Mouse (Mus musculus): Measurements from ENCODE around the gene Tns1.
"Not testable (repeated sequence)": the region's sequence is repeated elsewhere in the genome, so short reads cannot be mapped to it uniquely, and the experiment has no call there.

Tns1 gene

DNA sequence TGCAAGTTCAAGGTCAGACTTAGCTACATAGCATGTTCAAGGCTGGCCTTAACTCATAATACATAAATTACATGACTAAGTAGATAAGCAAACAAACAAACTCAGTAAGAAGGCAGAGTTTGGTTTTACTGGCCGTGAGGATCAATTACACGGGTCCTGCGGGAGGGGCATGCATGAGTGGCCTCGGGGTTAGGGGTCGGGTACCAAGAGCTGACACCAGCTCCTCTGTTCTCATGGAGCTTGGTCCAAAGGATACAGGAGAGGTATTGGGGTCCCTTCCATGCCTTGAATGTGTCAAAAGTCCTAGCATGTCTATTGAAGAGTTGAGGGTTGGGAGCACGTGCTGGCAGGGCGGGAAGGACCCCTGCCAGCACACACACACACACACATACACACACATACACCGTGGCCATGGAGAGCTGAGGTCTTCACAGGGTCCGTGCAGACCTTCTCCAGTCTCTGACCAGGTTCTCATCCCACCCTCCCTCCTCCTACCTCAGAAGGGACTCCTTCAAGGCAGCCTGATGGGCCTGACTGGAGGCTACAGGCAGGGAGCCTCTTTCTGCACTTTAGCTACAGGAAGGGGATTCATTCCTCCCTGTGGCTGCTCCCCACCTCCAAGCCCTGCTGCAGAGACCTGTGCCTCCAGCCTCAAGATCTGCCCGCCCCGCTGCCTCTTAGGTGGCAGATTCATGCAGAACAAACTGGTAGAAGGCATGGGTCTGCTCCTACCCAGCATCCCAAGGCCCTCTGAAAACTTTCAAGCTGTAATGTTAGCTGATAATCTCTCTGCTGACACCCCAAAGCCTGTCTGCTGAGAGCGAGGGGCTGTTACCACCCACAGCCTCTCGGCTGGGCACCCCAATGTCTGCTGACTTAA is 215.9 kb downstream of the Tns1 start:
- peak; percentile 24 for DNase-seq

DNA sequence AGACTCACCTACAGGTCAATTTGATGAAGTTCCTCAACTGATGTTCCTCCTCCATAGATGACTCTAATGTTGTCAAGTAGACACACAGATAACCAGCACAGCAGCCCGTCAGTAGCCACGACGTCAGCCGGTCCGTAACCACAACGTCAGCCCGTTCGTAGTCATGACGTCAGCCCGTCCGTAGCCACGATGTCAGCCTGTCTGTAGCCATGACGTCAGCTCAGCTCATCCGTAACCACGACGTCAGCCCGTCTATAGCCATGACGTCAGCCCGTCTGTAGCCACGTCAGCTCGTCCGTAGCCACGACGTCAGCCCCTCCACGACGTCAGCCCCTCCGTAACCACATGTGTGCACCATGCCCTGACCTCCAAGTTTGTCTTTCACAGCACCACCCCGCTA is 217.1 kb downstream of the Tns1 start:
- no peak for DNase-seq

DNA sequence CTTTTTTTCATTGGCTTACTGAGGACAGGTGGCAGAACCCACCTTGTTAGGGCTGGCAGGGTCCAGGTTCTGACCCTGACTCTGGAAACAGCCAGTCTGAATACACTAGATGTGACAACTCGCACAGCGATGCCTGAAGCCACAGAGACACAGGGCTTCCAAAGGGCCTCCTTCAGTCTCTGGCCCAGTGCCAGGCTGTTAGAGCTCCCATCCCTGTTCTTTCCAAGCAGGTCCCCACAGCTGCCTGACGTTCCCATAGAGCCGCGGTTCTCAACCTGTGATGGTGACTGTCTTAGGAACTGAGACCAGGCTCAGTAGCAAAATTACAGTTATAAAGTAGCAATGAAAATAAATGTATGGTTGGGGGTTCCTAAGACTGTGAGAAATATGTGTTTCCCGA is 217.9 kb downstream of the Tns1 start:
- no peak for DNase-seq

DNA sequence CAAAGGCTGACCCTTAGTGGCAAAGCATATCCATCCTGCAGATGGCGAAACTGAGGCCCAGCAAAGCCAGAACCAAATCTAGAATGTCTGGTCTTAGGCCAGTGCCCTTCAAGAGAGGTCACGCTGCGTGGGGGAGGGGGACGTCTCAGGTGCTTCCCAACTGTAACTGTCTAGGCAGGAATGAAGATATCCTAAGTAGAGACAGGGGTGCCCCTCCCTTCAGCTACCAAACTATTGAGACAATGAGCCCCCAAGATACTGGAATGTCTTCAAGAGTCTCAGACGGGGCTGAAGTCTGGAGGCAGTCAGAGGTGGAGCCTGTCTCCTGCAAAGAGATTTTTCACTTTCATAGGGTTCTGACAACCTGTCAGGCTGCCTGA is 218.4 kb downstream of the Tns1 start:
- no peak for DNase-seq

DNA sequence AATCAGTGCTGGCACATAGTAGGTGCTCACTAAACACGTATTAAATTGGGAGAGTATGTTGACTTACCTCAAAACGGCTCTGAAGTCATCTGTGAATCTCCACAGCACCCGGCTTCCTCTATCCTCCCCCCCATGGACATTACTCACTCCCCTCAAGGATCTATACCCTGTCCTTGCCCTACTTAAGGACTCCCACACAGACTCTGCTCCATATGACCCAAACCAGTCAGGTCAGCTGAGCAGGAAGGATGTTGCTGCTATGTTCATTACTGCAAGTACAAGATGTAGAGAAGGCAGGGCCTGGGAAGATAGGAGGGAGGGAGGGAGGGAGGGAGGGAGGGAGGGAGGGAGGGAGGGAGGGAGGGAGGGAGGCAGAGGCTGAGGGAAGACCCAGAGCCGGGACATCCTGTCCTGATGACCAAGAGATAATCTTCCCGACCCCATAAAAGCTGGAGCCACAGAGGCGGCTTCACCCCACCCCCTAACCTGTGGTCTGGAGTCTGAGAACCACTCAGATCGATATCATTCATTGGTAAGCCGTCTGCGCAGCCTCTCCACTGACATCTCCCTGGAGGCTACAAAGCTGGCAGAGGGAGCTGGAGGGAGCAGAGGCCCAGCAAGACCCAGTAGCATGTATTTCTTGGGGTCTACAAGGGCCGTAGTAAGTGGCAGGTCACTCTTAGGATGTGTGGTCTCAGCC is 219.0 kb downstream of the Tns1 start:
- DNase-seq, result no peak

DNA sequence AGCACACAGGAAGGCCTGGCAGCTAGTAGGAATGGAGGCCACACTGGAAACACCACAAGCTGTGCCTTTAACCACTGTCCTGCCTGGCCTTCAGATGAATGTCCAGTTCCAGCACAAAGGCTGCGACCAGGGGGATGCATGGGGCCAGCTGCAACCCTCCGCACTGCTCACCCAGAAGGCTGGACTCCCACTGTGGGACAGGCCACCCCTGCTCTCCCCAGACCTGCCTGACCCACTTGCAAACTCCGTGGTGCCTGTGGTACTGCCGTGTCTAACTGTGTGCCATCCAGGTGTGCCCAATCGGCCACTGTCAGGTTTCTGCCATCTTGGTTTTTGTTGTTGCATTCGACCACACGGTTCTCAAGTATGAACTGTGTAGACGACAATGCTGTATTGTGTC is 219.6 kb downstream of the Tns1 start:
- no peak for DNase-seq

DNA sequence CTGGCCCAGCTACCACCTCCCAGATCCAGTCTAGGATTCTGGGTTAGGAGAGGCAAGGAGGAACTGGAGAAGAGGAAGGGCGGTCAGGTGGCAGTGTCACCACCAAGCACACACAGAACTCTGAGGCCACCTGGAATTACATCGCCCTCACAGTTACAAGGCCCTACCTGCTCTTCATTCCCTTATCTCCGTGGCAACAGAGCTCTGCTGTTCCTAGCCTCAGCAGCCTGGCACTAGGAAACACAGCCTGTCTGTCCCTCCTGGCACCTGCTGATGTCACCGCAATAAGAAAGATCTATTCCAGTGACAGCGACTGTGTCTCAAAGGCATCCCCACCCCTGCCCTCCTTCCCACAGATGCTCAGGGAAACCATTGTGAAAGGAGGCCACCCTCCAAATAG is 221.2 kb downstream of the Tns1 start:
- DNase-seq, result no peak

- DNase-seq, result no peak
These were observed 221.9 kb downstream of the Tns1 start for GRCm38 (mm10) chr1:73902171-73902991.

- peak; percentile 66 for DNase-seq
These were observed 222.8 kb downstream of the Tns1 start for GRCm38 (mm10) chr1:73901496-73901899.

GRCm38 (mm10) chr1:73895451-73895850 is 228.8 kb downstream of the Tns1 start:
- DNase-seq, result not testable (repeated sequence)

DNA sequence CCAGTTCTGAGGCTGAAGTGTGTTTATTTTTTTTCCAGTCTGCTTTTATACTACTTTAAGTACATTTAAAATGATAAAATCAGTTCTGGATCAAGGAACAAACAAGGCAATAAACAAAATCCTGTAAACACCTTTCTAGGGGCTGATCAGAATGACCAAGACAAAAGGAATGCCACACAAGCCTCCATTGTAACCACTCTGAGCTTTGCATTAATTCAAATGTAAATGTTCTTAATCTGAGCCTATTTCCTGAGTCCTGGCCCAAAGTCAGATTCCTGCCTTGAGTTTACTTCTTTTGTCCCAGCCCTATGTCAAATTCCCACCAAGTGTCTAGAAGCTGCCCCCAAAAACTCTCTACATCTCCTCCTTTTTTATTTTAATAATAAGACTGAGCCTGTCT is 243.5 kb downstream of the Tns1 start:
- DNase-seq, result no peak

- no peak for DNase-seq
These were observed 248.5 kb downstream of the Tns1 start for GRCm38 (mm10) chr1:73875676-73876218.

GRCm38 (mm10) chr1:73864314-73864713 is 259.9 kb downstream of the Tns1 start:
- DNase-seq, result no peak

DNA sequence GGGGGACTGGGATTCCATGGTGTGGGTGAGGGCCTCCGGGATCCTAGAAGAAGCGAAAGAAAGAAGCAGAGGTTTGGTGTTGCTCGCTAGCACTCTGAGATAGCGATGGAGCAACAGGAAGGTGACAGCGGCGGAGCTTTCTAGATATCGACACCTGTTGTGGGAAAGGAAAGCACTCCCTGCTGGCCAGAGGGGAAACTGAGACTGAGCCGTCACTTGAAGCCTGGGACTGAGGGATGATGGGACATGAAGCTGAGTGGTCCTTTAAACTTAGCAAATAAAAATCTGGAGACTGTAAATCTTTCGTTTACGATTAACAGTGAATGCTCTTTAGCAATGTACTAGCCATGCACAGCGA is 261.2 kb downstream of the Tns1 start:
- no peak for DNase-seq

DNA sequence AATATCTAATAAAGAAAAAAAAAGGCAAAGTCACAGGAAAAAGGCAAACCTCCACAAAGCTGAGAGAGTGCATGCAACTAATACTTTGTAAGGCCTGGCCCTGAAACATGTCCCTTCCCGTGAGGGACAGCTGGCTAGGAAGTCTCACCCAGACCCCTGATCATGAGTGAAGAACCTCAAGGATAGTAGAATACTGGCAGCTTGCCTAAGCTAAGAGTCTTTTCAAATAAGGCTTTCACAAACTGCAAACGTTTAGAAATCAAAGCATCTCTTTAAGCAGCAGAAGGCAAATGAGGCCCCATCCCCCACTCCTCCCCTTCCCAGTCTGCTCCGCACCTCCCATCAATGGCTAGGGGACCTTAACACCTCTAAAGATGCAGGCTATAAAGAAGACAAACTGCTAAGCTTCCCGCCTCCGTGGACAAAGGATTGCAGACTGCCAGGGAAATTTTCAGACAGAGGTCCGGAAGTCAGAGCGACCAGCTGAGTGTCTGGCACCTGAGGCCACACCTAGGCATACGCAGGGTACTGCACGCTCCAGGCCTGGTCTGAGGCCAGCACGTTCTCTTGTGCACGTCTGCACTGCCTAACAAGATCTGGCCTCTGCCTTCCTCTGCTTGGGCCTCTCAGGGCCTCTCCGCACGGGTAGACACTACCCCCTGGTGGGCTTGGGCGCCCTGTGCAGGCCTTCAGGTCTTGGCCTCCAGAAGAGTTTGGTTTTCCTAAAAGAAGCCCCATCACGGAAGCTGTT is 261.8 kb downstream of the Tns1 start:
- DNase-seq, result peak; percentile 75

DNA sequence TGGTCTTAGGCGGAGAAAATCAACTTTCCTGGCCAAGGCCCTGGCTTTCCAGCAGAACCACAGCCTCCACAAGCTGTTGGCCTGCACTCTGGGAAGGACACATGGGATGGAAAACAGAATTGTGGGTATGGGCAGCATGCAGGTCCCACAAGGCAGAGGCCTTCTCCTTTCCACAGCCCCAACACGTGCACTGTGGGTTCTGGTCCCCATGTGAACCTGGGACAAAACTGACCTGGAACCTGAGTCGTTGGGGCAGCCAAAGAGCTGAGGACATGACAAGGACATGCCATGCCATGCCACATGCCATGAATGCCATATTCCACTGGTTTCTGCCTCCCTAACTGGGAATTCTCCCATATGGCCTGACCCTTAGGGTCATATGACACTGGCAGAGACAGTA is 263.8 kb downstream of the Tns1 start:
- DNase-seq, result no peak
